Comparison of ENCODE assay signal across 9 mouse cellular contexts in the genomic region with DNA sequence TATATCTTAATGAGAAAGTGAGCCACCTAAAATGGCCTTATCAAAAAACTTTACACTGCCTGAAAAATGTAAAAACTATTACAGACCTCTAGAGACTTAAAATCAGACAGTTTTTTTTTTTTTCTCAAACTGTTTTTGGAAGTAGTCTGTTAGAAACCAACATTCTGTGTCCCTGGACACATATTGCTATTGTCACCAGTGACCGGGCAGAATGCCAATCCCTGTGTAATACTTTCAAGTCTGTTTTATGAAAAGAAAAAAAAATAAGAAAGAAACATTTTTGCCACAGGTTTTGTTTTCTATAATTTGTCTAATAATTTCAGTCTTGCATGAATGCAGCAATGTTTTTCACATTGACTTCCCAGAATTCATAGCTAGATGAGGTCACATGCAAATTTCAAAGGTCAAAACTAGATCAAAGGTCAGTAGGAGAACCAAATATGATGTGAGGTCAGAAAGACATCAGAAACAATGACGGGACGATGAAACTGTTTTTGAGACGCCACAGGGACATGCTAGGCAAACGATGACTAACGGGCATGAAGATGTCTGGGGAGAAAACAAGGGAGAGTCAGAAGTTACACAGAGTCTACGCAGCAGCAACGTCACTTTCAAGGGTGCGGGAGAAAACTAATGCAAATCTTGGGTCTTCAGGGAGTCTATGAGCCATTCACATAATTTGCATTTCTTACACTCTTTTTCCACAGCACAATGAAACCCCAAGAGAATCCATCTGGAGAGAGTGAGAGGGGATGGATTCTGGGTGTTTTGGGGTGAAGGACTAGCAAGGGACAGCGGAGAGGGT.
A peak's percentile ranks its signal among the peaks of the same experiment; 100 is the strongest.
DNase-seq lines count a peak whose midpoint lies in the region; ATAC-seq and TF ChIP-seq lines count a peak whose summit lies in the region.
"Had no signal": no experiment of that assay in that cellular context is flagged by ENCODE, and none has a peak within 500 bp of the region (broad histone marks: within the 10 kb centered on the region; RNA-seq: fewer than 3 reads in every experiment).

No protein-coding gene starts in this region.

- no peak for TF ChIP-seq CTCF in thymus, adult 2 months (IDR thresholded peaks at IDR 0.05; ENCODE audit: borderline replicate concordance, control insufficient read depth, extremely low read depth, insufficient read depth, low read length, poor library complexity)

- peak; percentile 10; the same call in 1 of the 2 replicates for ATAC-seq in hindbrain, embryonic 11.5 days (ENCODE audit: low FRiP score)
- no peak for ATAC-seq in hindbrain, embryonic 14.5 days (ENCODE audit: low FRiP score)

- H3K36me3 ChIP-seq in hindbrain, embryonic 11.5 days (ENCODE audit: control insufficient read depth, insufficient read depth, low read length): no peaks in the 10 kb centered on the region
- H3K36me3 ChIP-seq in hindbrain, embryonic 14.5 days (replicated peaks; ENCODE audit: control insufficient read depth, insufficient read depth): peaks cover 32% of the 10 kb centered on the region
- H3K36me3 ChIP-seq in thymus, adult 2 months (ENCODE audit: control insufficient read depth, insufficient read depth, low read length): peaks cover 69% of the 10 kb centered on the region
- H3K36me3 ChIP-seq: liver, embryonic 13.5 days had no signal

- no peaks in the 10 kb centered on the region for H3K27me3 ChIP-seq in hindbrain, embryonic 11.5 days (ENCODE audit: control insufficient read depth, insufficient read depth, low read length)
- H3K27me3 ChIP-seq in hindbrain, embryonic 14.5 days (ENCODE audit: control insufficient read depth, insufficient read depth, low read length): no peaks in the 10 kb centered on the region
- no peaks in the 10 kb centered on the region for H3K27me3 ChIP-seq in thymus, adult 2 months (ENCODE audit: control insufficient read depth, insufficient read depth, low read length)
- H3K27me3 ChIP-seq: liver, embryonic 13.5 days had no signal

- 0 out of 2 replicates have a peak, but pooled peaks cover 4% of the 10 kb centered on the region for H3K4me1 ChIP-seq in hindbrain, embryonic 11.5 days (replicated peaks; ENCODE audit: control insufficient read depth, insufficient read depth, low read length)
- H3K4me1 ChIP-seq in hindbrain, embryonic 14.5 days (replicated peaks; ENCODE audit: control insufficient read depth, insufficient read depth, low read length): peaks cover 20% of the 10 kb centered on the region
- H3K4me1 ChIP-seq in thymus, adult 2 months (replicated peaks; ENCODE audit: control insufficient read depth, insufficient read depth, low read length): no peaks in the 10 kb centered on the region
- H3K4me1 ChIP-seq: liver, embryonic 13.5 days had no signal

- TF ChIP-seq POLR2A in thymus, adult 2 months (IDR thresholded peaks at IDR 0.05; ENCODE audit: control insufficient read depth, extremely low read depth, insufficient read depth, low read length, poor library complexity): no peak

- DNase-seq in cerebellum, adult 18-20 months: peak; percentile 39 to 53
- DNase-seq in cerebellum, postnatal 4 days (ENCODE audit: low spot score in 2 of 2): no peak
- peak; percentile 27 for DNase-seq in hindbrain, embryonic 11.5 days (ENCODE audit: low spot score)
- no peak for DNase-seq in hindbrain, embryonic 14.5 days (ENCODE audit: low spot score)
- peak; percentile 8 to 11 for DNase-seq in spleen, postnatal 36 days (ENCODE audit: low spot score in 2 of 2)
- DNase-seq in spleen, postnatal 4 days (ENCODE audit: low spot score in 2 of 2): no peak
- no peak for DNase-seq in frontal cortex, postnatal 36 days (ENCODE audit: low spot score in 2 of 2)
- no peak for DNase-seq in thymus, adult 2 months
- DNase-seq: liver, embryonic 13.5 days had no signal

- no peak overlapping the region for H3K4me2 ChIP-seq in hindbrain, embryonic 11.5 days (replicated peaks; ENCODE audit: low read depth, low read length)
- H3K4me2 ChIP-seq in hindbrain, embryonic 14.5 days (replicated peaks): no peak overlapping the region
- H3K4me2 ChIP-seq: liver, embryonic 13.5 days had no signal

- no peak overlapping the region for H3K9ac ChIP-seq in hindbrain, embryonic 11.5 days (ENCODE audit: low read depth, low read length)
- no peak overlapping the region for H3K9ac ChIP-seq in hindbrain, embryonic 14.5 days
- H3K9ac ChIP-seq: liver, embryonic 13.5 days had no signal

- 0 out of 2 replicates have a peak overlapping the region, but pooled peaks have one; percentile 18 for H3K27ac ChIP-seq in hindbrain, embryonic 11.5 days (ENCODE audit: low read depth, low read length)
- no peak overlapping the region for H3K27ac ChIP-seq in hindbrain, embryonic 14.5 days
- H3K27ac ChIP-seq in thymus, adult 2 months (ENCODE audit: control insufficient read depth, insufficient read depth, low read length): no peak overlapping the region
- H3K27ac ChIP-seq: liver, embryonic 13.5 days had no signal

- no peaks in the 10 kb centered on the region for H3K9me3 ChIP-seq in hindbrain, embryonic 11.5 days (ENCODE audit: control insufficient read depth, low read length)
- H3K9me3 ChIP-seq in hindbrain, embryonic 14.5 days (ENCODE audit: control insufficient read depth, low read length): no peaks in the 10 kb centered on the region
- H3K9me3 ChIP-seq: liver, embryonic 13.5 days had no signal

- H3K4me3 ChIP-seq in hindbrain, embryonic 11.5 days (ENCODE audit: low read depth, low read length): no peak overlapping the region
- no peak overlapping the region for H3K4me3 ChIP-seq in hindbrain, embryonic 14.5 days (replicated peaks; ENCODE audit: low read length)
- no peak overlapping the region for H3K4me3 ChIP-seq in thymus, adult 2 months (ENCODE audit: control insufficient read depth, insufficient read depth, low read length)
- H3K4me3 ChIP-seq: liver, embryonic 13.5 days had no signal

- WGBS in hindbrain, embryonic 11.5 days: 45% methylated on average over 10 of the region's 10 CpGs
- WGBS in hindbrain, embryonic 14.5 days: 22% methylated on average over 10 of the region's 10 CpGs
- 97% methylated on average over 10 of the region's 10 CpGs for WGBS in thymus, adult 2 months

Comparison
In these comparisons a context has a peak if more than half of its experiments do, and no peak if none do; other contexts are left out.
1. DNase-seq: peak in cerebellum, adult 18-20 months (2 of 2), hindbrain, embryonic 11.5 days (single experiment) and spleen, postnatal 36 days (2 of 2); none in cerebellum, postnatal 4 days (0 of 2), hindbrain, embryonic 14.5 days (single experiment), spleen, postnatal 4 days (0 of 2), frontal cortex, postnatal 36 days (0 of 2) and thymus, adult 2 months (single experiment).